Mouse (Mus musculus) MEL (cell line): ENCODE measurements around the gene Nrcam. TPM values are rescaled to one million over a fixed set of nuclear protein-coding genes. Genes with fewer than 3 reads are reported as not detected.

Experiments used
- DNase-seq: peaks from one replicate; pipeline ENCODE4 v3.0.0; 2011; ENCODE audit warnings: low read depth, low spot score
- H3K27ac ChIP-seq: 2 replicates; pipeline ENCODE4 v1.5.1; 2012; ENCODE audit warnings: low read depth, mild to moderate bottlenecking, control low read depth, low read length, moderate library complexity; ENCODE audit not compliant: control insufficient read depth
- H3K27me3 ChIP-seq, 2 experiments: fragments of 150-350 bp in 1 of 2; sonication (generic) in 1 of 2; 2 replicates each; pipeline ENCODE4 v1.6.1; 2012; ENCODE audit warnings: low read length in 2 of 2, mild to moderate bottlenecking in 2 of 2, improper control_type of control experiment in 1 of 2, moderate library complexity in 1 of 2; ENCODE audit not compliant: insufficient read depth in 2 of 2, control insufficient read depth in 1 of 2
- H3K36me3 ChIP-seq, 2 experiments: 2 replicates each; pipeline ENCODE4 v1.6.1; 2012 to 2014; ENCODE audit warnings: low read length in 2 of 2, improper control_type of control experiment in 1 of 2, inconsistent platforms in 1 of 2, mild to moderate bottlenecking in 1 of 2; ENCODE audit not compliant: insufficient read depth in 2 of 2, control insufficient read depth in 1 of 2
- H3K4me1 ChIP-seq, 2 experiments: fragments of 150-350 bp in 1 of 2; sonication (generic) in 1 of 2; 2 replicates each; pipeline ENCODE4 v1.6.1; 2012; ENCODE audit warnings: low read length in 2 of 2, improper control_type of control experiment in 1 of 2, mild to moderate bottlenecking in 1 of 2; ENCODE audit not compliant: insufficient read depth in 2 of 2, control insufficient read depth in 1 of 2
- H3K4me3 ChIP-seq, 2 experiments: fragments of 150-350 bp in 1 of 2; sonication (generic) in 1 of 2; 2 replicates each; pipeline ENCODE4 v1.5.1; 2012; ENCODE audit warnings: low read depth in 2 of 2, low read length in 2 of 2, mild to moderate bottlenecking in 2 of 2, moderate library complexity in 2 of 2, control low read depth in 1 of 2, improper control_type of control experiment in 1 of 2; ENCODE audit not compliant: control insufficient read depth in 1 of 2, insufficient read depth in 1 of 2
- H3K79me2 ChIP-seq: 2 replicates; pipeline ENCODE4 v1.6.1; 2012; ENCODE audit warnings: mild to moderate bottlenecking, low read length, moderate library complexity; ENCODE audit not compliant: control insufficient read depth, poor library complexity, insufficient read depth
- H3K9ac ChIP-seq: 2 replicates; pipeline ENCODE4 v1.6.1; 2012; ENCODE audit warnings: low read depth, mild to moderate bottlenecking, control low read depth, low read length, moderate library complexity; ENCODE audit not compliant: control insufficient read depth, poor library complexity, severe bottlenecking
- H3K9me3 ChIP-seq: fragments of 150-350 bp; sonication (generic); replicated peaks from 2 replicates; pipeline ENCODE4 v1.6.1; 2012; ENCODE audit warnings: mild to moderate bottlenecking, low read length, improper control_type of control experiment, moderate library complexity; ENCODE audit not compliant: insufficient read depth
- BHLHE40 ChIP-seq: IDR thresholded peaks from 2 replicates; pipeline ENCODE4 v1.6.1; 2012; ENCODE audit warnings: low read depth, mild to moderate bottlenecking, inconsistent platforms, low read length, improper control_type of control experiment, borderline replicate concordance
- CHD1 ChIP-seq: IDR thresholded peaks from 2 replicates; pipeline ENCODE4 v1.6.1; 2012; ENCODE audit warnings: low read depth, mild to moderate bottlenecking, inconsistent platforms, low read length, improper control_type of control experiment
- E2F4 ChIP-seq: IDR thresholded peaks from 2 replicates; pipeline ENCODE4 v1.6.1; 2011; ENCODE audit warnings: low read depth, low read length, improper control_type of control experiment, borderline replicate concordance
- EP300 ChIP-seq, 2 experiments: IDR thresholded peaks; 2 replicates each; pipeline ENCODE4 v1.6.1; 2011; ENCODE audit warnings: improper control_type of control experiment in 2 of 2, low read length in 2 of 2, low read depth in 1 of 2, mild to moderate bottlenecking in 1 of 2
- ETS1 ChIP-seq: IDR thresholded peaks from 2 replicates; pipeline ENCODE4 v1.6.1; 2012; ENCODE audit warnings: low read depth, mild to moderate bottlenecking, inconsistent platforms, low read length, improper control_type of control experiment, moderate library complexity
- GATA1 ChIP-seq: IDR thresholded peaks from 2 replicates; pipeline ENCODE4 v1.6.1; 2011; ENCODE audit warnings: low read depth, low read length, improper control_type of control experiment
- HCFC1 ChIP-seq: IDR thresholded peaks from 2 replicates; pipeline ENCODE4 v1.6.1; 2012; ENCODE audit warnings: low read depth, mild to moderate bottlenecking, inconsistent platforms, low read length, improper control_type of control experiment, moderate library complexity
- JUND ChIP-seq: IDR thresholded peaks from 2 replicates; pipeline ENCODE4 v1.6.1; 2011; ENCODE audit warnings: low read depth, mild to moderate bottlenecking, improper control_type of control experiment, low read length
- KAT2A ChIP-seq: conservative IDR thresholded peaks from 2 replicates; pipeline ENCODE4 v1.6.1; 2012; ENCODE audit warnings: low read depth, low read length, improper control_type of control experiment, inconsistent platforms
- MAFK ChIP-seq: IDR thresholded peaks from 2 replicates; pipeline ENCODE4 v1.6.1; 2011; ENCODE audit warnings: low read depth, mild to moderate bottlenecking, low read length, improper control_type of control experiment, borderline replicate concordance
- MAX ChIP-seq: IDR thresholded peaks from 2 replicates; pipeline ENCODE4 v1.6.1; 2011; ENCODE audit warnings: low read length, improper control_type of control experiment
- MAZ ChIP-seq: IDR thresholded peaks from 2 replicates; pipeline ENCODE4 v1.6.1; 2012; ENCODE audit warnings: low read depth, mild to moderate bottlenecking, inconsistent platforms, low read length, improper control_type of control experiment
- MXI1 ChIP-seq: IDR thresholded peaks from 2 replicates; pipeline ENCODE4 v1.6.1; 2011; ENCODE audit warnings: mild to moderate bottlenecking, low read depth, low read length, improper control_type of control experiment
- NELFE ChIP-seq: IDR thresholded peaks from 2 replicates; pipeline ENCODE4 v1.6.1; 2011; ENCODE audit warnings: low read depth, low read length, improper control_type of control experiment
- POLR2AphosphoS2 ChIP-seq: IDR thresholded peaks from 2 replicates; pipeline ENCODE4 v1.6.1; 2011; ENCODE audit warnings: low read length, improper control_type of control experiment
- SMC3 ChIP-seq: IDR thresholded peaks from 2 replicates; pipeline ENCODE4 v1.6.1; 2011; ENCODE audit warnings: low read depth, low read length, improper control_type of control experiment
- TAL1 ChIP-seq: IDR thresholded peaks from 2 replicates; pipeline ENCODE4 v1.6.1; 2012; ENCODE audit warnings: mild to moderate bottlenecking, inconsistent platforms, low read length, moderate library complexity, mixed read lengths
- TBP ChIP-seq: IDR thresholded peaks from 2 replicates; pipeline ENCODE4 v1.8.0; 2011; ENCODE audit warnings: low read depth, low read length, improper control_type of control experiment
- TCF12 ChIP-seq: IDR thresholded peaks from 2 replicates; pipeline ENCODE4 v1.6.1; 2014; ENCODE audit warnings: low read depth, mild to moderate bottlenecking, inconsistent platforms, low read length, improper control_type of control experiment, moderate library complexity
- UBTF ChIP-seq: IDR thresholded peaks from 2 replicates; pipeline ENCODE4 v1.6.1; 2012; ENCODE audit warnings: low read depth, mild to moderate bottlenecking, inconsistent platforms, low read length, improper control_type of control experiment, moderate library complexity, borderline replicate concordance; ENCODE audit not compliant: insufficient read depth
- USF2 ChIP-seq, 2 experiments: IDR thresholded peaks; 2 replicates each; pipeline ENCODE4 v1.6.1; 2011 to 2012; ENCODE audit warnings: improper control_type of control experiment in 2 of 2, low read length in 2 of 2, borderline replicate concordance in 1 of 2, inconsistent platforms in 1 of 2, low read depth in 1 of 2, mild to moderate bottlenecking in 1 of 2; ENCODE audit not compliant: insufficient read depth in 1 of 2
- ZMIZ1 ChIP-seq: IDR thresholded peaks from 2 replicates; pipeline ENCODE4 v1.6.1; 2012; ENCODE audit warnings: low read depth, mild to moderate bottlenecking, inconsistent platforms, low read length, improper control_type of control experiment, moderate library complexity
- polyA plus RNA-seq, 2 experiments: library from polyadenylated mRNA; stranded (reverse) in 1 of 2; unstranded in 1 of 2; fragments of >175 nt in 1 of 2; fragments of >200 nt in 1 of 2; gene quantifications; 2 replicates each; pipeline versions ENCODE4 v1.2.1 to v1.2.4; 2012; ENCODE audit warnings: low replicate concordance in 2 of 2, low read depth in 1 of 2; ENCODE audit not compliant: insufficient read length in 2 of 2, insufficient read depth in 1 of 2, missing spikeins in 1 of 2
- total RNA-seq: library from RNA; depleted of rRNA; stranded (reverse); fragments of 300-350 nt; gene quantifications from 2 replicates; pipeline ENCODE4 v1.2.3, GENCODE M21; 2012

Nrcam gene
- total and polyA plus RNA-seq, 3 experiments = not detected

DNA sequence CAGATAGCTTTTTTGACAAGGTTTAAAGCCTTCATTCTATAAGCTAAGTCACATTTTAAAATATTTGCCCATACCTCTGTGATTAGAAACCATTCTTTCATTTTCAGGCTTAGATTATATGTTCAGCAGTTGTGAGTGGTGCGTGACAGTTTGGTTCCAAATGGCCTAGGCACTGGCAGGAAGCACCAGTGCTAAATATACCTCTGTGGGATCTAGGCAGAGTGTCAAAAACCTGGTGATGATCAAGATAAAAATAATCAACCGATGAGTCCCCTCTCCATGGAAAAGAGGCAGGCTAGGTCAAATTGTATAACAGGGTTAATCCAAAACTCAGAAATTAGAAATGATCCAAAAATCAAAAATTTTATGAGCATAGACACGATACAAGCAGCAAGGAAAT, 82.3 kb downstream of the Nrcam start:
- no peaks in the 10 kb centered on the region for H3K36me3 ChIP-seq
- TF ChIP-seq EP300 (IDR thresholded peaks at IDR 0.05; ENCODE audit: low read depth in 1 of 2, low read length in 2 of 2) (no peak), HCFC1 (no peak), E2F4 (no peak), ZMIZ1 (no peak), USF2 (IDR thresholded peaks at IDR 0.05; ENCODE audit: borderline replicate concordance in 1 of 2, insufficient read depth in 1 of 2, low read depth in 1 of 2, low read length in 2 of 2) (no peak), NELFE (no peak), CHD1 (no peak), BHLHE40 (no peak), MAX (no peak), TAL1 (no peak), TCF12 (no peak)
- no peaks in the 10 kb centered on the region for H3K79me2 ChIP-seq
- no peaks in the 10 kb centered on the region for H3K9me3 ChIP-seq
- H3K4me3 ChIP-seq = no peak overlapping the region
- no peak overlapping the region for H3K9ac ChIP-seq
- no peaks in the 10 kb centered on the region for H3K4me1 ChIP-seq
- no peak for DNase-seq
- H3K27me3 ChIP-seq = no peaks in the 10 kb centered on the region
- H3K27ac ChIP-seq = no peak overlapping the region

DNA sequence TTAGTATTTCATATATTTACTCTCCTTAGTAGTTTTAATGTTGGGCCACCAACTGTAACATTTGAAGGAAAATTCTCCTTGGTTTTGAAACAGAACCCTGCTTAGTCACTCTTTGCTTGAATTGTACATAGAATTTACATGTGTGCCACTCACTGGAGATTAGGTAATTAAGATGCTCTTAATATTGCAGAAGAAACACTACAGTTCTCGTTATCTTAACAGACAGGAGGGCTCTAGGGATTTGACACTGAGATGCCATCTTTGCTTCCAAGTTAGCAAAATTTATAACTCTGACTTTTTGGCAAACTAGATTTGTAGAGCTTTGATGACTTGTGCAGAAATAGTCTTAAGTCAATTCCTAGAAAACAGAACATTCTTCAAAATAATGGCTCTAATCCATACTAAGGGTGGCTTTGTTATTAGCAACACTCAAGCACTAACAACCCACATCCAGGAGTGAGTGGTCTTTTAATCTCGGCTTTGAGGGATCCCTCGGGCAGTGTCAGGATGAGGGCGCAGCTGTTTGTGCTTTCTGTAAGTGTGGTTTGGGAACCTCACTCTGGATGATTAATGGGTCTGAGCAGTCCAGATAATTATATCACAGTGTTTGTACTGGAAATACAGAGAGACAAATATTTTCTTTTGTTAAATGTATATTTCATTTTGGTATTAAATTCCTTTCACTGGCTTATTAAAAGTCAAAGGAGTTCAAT, 93.6 kb downstream of the Nrcam start:
- no peak overlapping the region for H3K4me3 ChIP-seq
- H3K4me1 ChIP-seq = no peaks in the 10 kb centered on the region
- H3K27ac ChIP-seq = no peak overlapping the region
- no peak for DNase-seq
- H3K9me3 ChIP-seq = no peaks in the 10 kb centered on the region
- no peaks in the 10 kb centered on the region for H3K27me3 ChIP-seq
- TF ChIP-seq MAZ = no peak
- no peak for TF ChIP-seq GATA1
- no peak for TF ChIP-seq ETS1
- TF ChIP-seq USF2 (IDR thresholded peaks at IDR 0.05; ENCODE audit: borderline replicate concordance in 1 of 2, insufficient read depth in 1 of 2, low read depth in 1 of 2, low read length in 2 of 2) = no peak
- no peak for TF ChIP-seq EP300 (IDR thresholded peaks at IDR 0.05; ENCODE audit: low read depth in 1 of 2, low read length in 2 of 2)
- no peak for TF ChIP-seq NELFE
- TF ChIP-seq KAT2A = no peak
- TF ChIP-seq POLR2AphosphoS2 = no peak
- TF ChIP-seq SMC3 = no peak
- TF ChIP-seq MAFK = no peak
- no peak for TF ChIP-seq MXI1
- TF ChIP-seq E2F4 = no peak
- TF ChIP-seq UBTF = no peak
- no peak for TF ChIP-seq JUND
- no peak for TF ChIP-seq TBP
- H3K9ac ChIP-seq = no peak overlapping the region
- H3K79me2 ChIP-seq = no peaks in the 10 kb centered on the region
- H3K36me3 ChIP-seq = no peaks in the 10 kb centered on the region
